Mouse (Mus musculus): ENCODE results near the gene Atxn7l1. TPM values are rescaled to one million over a fixed set of nuclear protein-coding genes. Genes with fewer than 3 reads are reported as not detected.

Atxn7l1 gene
- polyA plus RNA-seq, 1 experiment from 2014 or later, result 21.3 TPM

GRCm38 (mm10) chr12:33332796-33333195 is 185.3 kb downstream of the Atxn7l1 start:
- Histone ChIP-seq H3K4me1 (ENCODE audit: control insufficient read depth, insufficient read depth, low read length) (no peaks in the 10 kb centered on the region), H3K4me3 (ENCODE audit: low read depth, low read length) (no peak overlapping the region), H3K27ac (ENCODE audit: low read depth, low read length) (no peak overlapping the region), H3K9me3 (ENCODE audit: control insufficient read depth, low read length) (no peaks in the 10 kb centered on the region), H3K9ac (ENCODE audit: low read length) (no peak overlapping the region), H3K4me2 (ENCODE audit: low read depth) (no peak overlapping the region), H3K27me3 (ENCODE audit: control insufficient read depth, insufficient read depth, low read length) (no peaks in the 10 kb centered on the region), H3K36me3 (ENCODE audit: control insufficient read depth, insufficient read depth, low read length) (no peaks in the 10 kb centered on the region)
- WGBS, result 83% methylated on average over 5 of the region's 5 CpGs
- no peak for ATAC-seq (ENCODE audit: insufficient read depth, low FRiP score, low TSS enrichment)
- DNase-seq (ENCODE audit: low spot score), result no peak

- Histone ChIP-seq H3K4me3 (ENCODE audit: low read depth, low read length) (no peak overlapping the region), H3K4me2 (ENCODE audit: low read depth) (no peak overlapping the region), H3K36me3 (ENCODE audit: control insufficient read depth, insufficient read depth, low read length) (no peaks in the 10 kb centered on the region), H3K9me3 (ENCODE audit: control insufficient read depth, low read length) (no peaks in the 10 kb centered on the region), H3K27ac (ENCODE audit: low read depth, low read length) (no peak overlapping the region), H3K27me3 (ENCODE audit: control insufficient read depth, insufficient read depth, low read length) (no peaks in the 10 kb centered on the region), H3K4me1 (ENCODE audit: control insufficient read depth, insufficient read depth, low read length) (no peaks in the 10 kb centered on the region), H3K9ac (ENCODE audit: low read length) (no peak overlapping the region)
- WGBS, result 33% methylated on average over 8 of the region's 8 CpGs
- peak; percentile 64; the same call in 1 of the 2 replicates for ATAC-seq (ENCODE audit: insufficient read depth, low FRiP score, low TSS enrichment)
- peak; percentile 85 for DNase-seq (ENCODE audit: low spot score)
These were observed 186.4 kb downstream of the Atxn7l1 start for GRCm38 (mm10) chr12:33333914-33334313.

GRCm38 (mm10) chr12:33334511-33334910 is 187.0 kb downstream of the Atxn7l1 start:
- no peak overlapping the region for H3K9ac ChIP-seq (ENCODE audit: low read length)
- no peaks in the 10 kb centered on the region for H3K9me3 ChIP-seq (ENCODE audit: control insufficient read depth, low read length)
- no peak for ATAC-seq (ENCODE audit: insufficient read depth, low FRiP score, low TSS enrichment)
- H3K4me3 ChIP-seq (ENCODE audit: low read depth, low read length), result no peak overlapping the region
- DNase-seq (ENCODE audit: low spot score), result no peak
- no peaks in the 10 kb centered on the region for H3K27me3 ChIP-seq (ENCODE audit: control insufficient read depth, insufficient read depth, low read length)
- H3K4me2 ChIP-seq (ENCODE audit: low read depth), result no peak overlapping the region
- no peaks in the 10 kb centered on the region for H3K36me3 ChIP-seq (ENCODE audit: control insufficient read depth, insufficient read depth, low read length)
- no peak overlapping the region for H3K27ac ChIP-seq (ENCODE audit: low read depth, low read length)
- no peaks in the 10 kb centered on the region for H3K4me1 ChIP-seq (ENCODE audit: control insufficient read depth, insufficient read depth, low read length)
- WGBS, result 91% methylated on average over 2 of the region's 2 CpGs

- H3K27me3 ChIP-seq (ENCODE audit: control insufficient read depth, insufficient read depth, low read length), result no peaks in the 10 kb centered on the region
- H3K9me3 ChIP-seq (ENCODE audit: control insufficient read depth, low read length), result no peaks in the 10 kb centered on the region
- H3K4me3 ChIP-seq (ENCODE audit: low read depth, low read length), result no peak overlapping the region
- WGBS, result 93% methylated on average over 5 of the region's 5 CpGs
- H3K4me2 ChIP-seq (ENCODE audit: low read depth), result no peak overlapping the region
- H3K4me1 ChIP-seq (ENCODE audit: control insufficient read depth, insufficient read depth, low read length), result no peaks in the 10 kb centered on the region
- no peaks in the 10 kb centered on the region for H3K36me3 ChIP-seq (ENCODE audit: control insufficient read depth, insufficient read depth, low read length)
- DNase-seq (ENCODE audit: low spot score), result no peak
- no peak overlapping the region for H3K9ac ChIP-seq (ENCODE audit: low read length)
- no peak for ATAC-seq (ENCODE audit: insufficient read depth, low FRiP score, low TSS enrichment)
- H3K27ac ChIP-seq (ENCODE audit: low read depth, low read length), result no peak overlapping the region
These were observed 187.5 kb downstream of the Atxn7l1 start for GRCm38 (mm10) chr12:33334951-33335350.

- no peak for ATAC-seq (ENCODE audit: insufficient read depth, low FRiP score, low TSS enrichment)
- Histone ChIP-seq H3K36me3 (ENCODE audit: control insufficient read depth, insufficient read depth, low read length) (no peaks in the 10 kb centered on the region), H3K9ac (ENCODE audit: low read length) (no peak overlapping the region), H3K9me3 (ENCODE audit: control insufficient read depth, low read length) (no peaks in the 10 kb centered on the region), H3K4me2 (ENCODE audit: low read depth) (no peak overlapping the region), H3K27ac (ENCODE audit: low read depth, low read length) (no peak overlapping the region), H3K27me3 (ENCODE audit: control insufficient read depth, insufficient read depth, low read length) (no peaks in the 10 kb centered on the region), H3K4me3 (ENCODE audit: low read depth, low read length) (no peak overlapping the region), H3K4me1 (ENCODE audit: control insufficient read depth, insufficient read depth, low read length) (no peaks in the 10 kb centered on the region)
- WGBS, result 84% methylated on average over 4 of the region's 4 CpGs
- no peak for DNase-seq (ENCODE audit: low spot score)
These were observed 187.9 kb downstream of the Atxn7l1 start for GRCm38 (mm10) chr12:33335410-33335809.

- Histone ChIP-seq H3K9ac (ENCODE audit: low read length) (no peak overlapping the region), H3K4me3 (ENCODE audit: low read depth, low read length) (no peak overlapping the region), H3K27me3 (ENCODE audit: control insufficient read depth, insufficient read depth, low read length) (no peaks in the 10 kb centered on the region), H3K9me3 (ENCODE audit: control insufficient read depth, low read length) (no peaks in the 10 kb centered on the region), H3K4me1 (ENCODE audit: control insufficient read depth, insufficient read depth, low read length) (no peaks in the 10 kb centered on the region), H3K27ac (ENCODE audit: low read depth, low read length) (no peak overlapping the region), H3K36me3 (ENCODE audit: control insufficient read depth, insufficient read depth, low read length) (no peaks in the 10 kb centered on the region), H3K4me2 (ENCODE audit: low read depth) (no peak overlapping the region)
- WGBS, result 65% methylated on average over 10 of the region's 10 CpGs
- ATAC-seq (ENCODE audit: insufficient read depth, low FRiP score, low TSS enrichment), result no peak
- no peak for DNase-seq (ENCODE audit: low spot score)
These were observed 189.2 kb downstream of the Atxn7l1 start for GRCm38 (mm10) chr12:33336561-33337125.

GRCm38 (mm10) chr12:33337289-33337688 is 189.8 kb downstream of the Atxn7l1 start:
- Histone ChIP-seq H3K36me3 (ENCODE audit: control insufficient read depth, insufficient read depth, low read length) (no peaks in the 10 kb centered on the region), H3K9me3 (ENCODE audit: control insufficient read depth, low read length) (no peaks in the 10 kb centered on the region), H3K9ac (ENCODE audit: low read length) (no peak overlapping the region), H3K4me1 (ENCODE audit: control insufficient read depth, insufficient read depth, low read length) (no peaks in the 10 kb centered on the region), H3K4me2 (ENCODE audit: low read depth) (no peak overlapping the region), H3K27ac (ENCODE audit: low read depth, low read length) (no peak overlapping the region), H3K4me3 (ENCODE audit: low read depth, low read length) (no peak overlapping the region), H3K27me3 (ENCODE audit: control insufficient read depth, insufficient read depth, low read length) (no peaks in the 10 kb centered on the region)
- WGBS, result 73% methylated on average over 4 of the region's 4 CpGs
- DNase-seq (ENCODE audit: low spot score) (no peak), ATAC-seq (ENCODE audit: insufficient read depth, low FRiP score, low TSS enrichment) (no peak)

GRCm38 (mm10) chr12:33338170-33338569 is 190.7 kb downstream of the Atxn7l1 start:
- DNase-seq (ENCODE audit: low spot score) (peak; percentile 36), ATAC-seq (ENCODE audit: insufficient read depth, low FRiP score, low TSS enrichment) (no peak)
- Histone ChIP-seq H3K9me3 (ENCODE audit: control insufficient read depth, low read length) (no peaks in the 10 kb centered on the region), H3K9ac (ENCODE audit: low read length) (no peak overlapping the region), H3K4me3 (ENCODE audit: low read depth, low read length) (no peak overlapping the region), H3K36me3 (ENCODE audit: control insufficient read depth, insufficient read depth, low read length) (no peaks in the 10 kb centered on the region), H3K27ac (ENCODE audit: low read depth, low read length) (no peak overlapping the region), H3K4me2 (ENCODE audit: low read depth) (no peak overlapping the region), H3K4me1 (ENCODE audit: control insufficient read depth, insufficient read depth, low read length) (no peaks in the 10 kb centered on the region), H3K27me3 (ENCODE audit: control insufficient read depth, insufficient read depth, low read length) (no peaks in the 10 kb centered on the region)
- WGBS, result 34% methylated on average over 5 of the region's 5 CpGs

- Histone ChIP-seq H3K4me1 (ENCODE audit: control insufficient read depth, insufficient read depth, low read length) (peaks cover under 1% of the 10 kb centered on the region), H3K4me2 (ENCODE audit: low read depth) (no peak overlapping the region), H3K27me3 (ENCODE audit: control insufficient read depth, insufficient read depth, low read length) (no peaks in the 10 kb centered on the region), H3K36me3 (ENCODE audit: control insufficient read depth, insufficient read depth, low read length) (no peaks in the 10 kb centered on the region), H3K9ac (ENCODE audit: low read length) (no peak overlapping the region), H3K4me3 (ENCODE audit: low read depth, low read length) (no peak overlapping the region), H3K9me3 (ENCODE audit: control insufficient read depth, low read length) (no peaks in the 10 kb centered on the region), H3K27ac (ENCODE audit: low read depth, low read length) (no peak overlapping the region)
- ATAC-seq (ENCODE audit: insufficient read depth, low FRiP score, low TSS enrichment) (no peak), DNase-seq (ENCODE audit: low spot score) (no peak)
- WGBS, result 88% methylated on average over 4 of the region's 4 CpGs
These were observed 192.3 kb downstream of the Atxn7l1 start for GRCm38 (mm10) chr12:33339822-33340221.

Data from neural tube, embryonic 11.5 days (tissue).